Mouse (Mus musculus): ENCODE measurements around the gene Cpne9.

Cpne9 gene

DNA sequence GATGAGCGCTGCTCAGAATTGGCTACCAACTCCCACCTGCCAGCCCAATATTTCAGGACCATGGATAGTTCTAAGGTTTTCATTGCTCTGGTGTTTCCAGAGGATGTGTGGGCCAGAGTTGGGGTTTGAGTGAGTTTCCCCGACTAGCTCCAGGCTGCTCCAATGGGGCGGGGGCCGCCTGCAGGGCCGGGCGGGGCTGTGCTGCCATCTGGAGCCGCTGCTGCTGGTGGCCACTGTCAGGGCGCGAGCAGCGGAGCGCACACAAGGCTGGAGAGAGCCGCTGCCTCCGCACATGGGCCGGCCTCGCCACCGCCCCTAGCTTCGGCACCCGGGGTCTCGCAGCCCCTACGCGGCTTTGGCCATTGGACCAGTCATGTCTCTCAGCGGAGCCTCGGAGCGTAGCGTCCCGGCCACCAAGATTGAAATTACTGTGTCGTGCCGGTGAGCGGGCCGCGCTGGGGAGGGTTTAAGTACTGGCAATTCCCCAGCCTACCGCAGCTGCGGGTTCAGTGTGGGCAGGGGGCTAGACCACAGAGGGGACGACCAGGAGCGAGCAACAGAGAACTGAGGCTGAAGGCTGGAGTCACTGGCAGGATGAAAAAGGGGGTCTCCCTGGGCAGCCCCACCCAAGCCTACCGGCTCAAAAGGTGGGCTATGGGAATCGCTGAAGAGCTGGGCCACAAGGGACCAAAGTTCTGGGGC, at the start of gene Cpne9:
Gene Cpne9 (plus strand): TSS at position 207 of the 702 bp plus-strand sequence.
- DNase-seq, result peak; percentile 50

DNA sequence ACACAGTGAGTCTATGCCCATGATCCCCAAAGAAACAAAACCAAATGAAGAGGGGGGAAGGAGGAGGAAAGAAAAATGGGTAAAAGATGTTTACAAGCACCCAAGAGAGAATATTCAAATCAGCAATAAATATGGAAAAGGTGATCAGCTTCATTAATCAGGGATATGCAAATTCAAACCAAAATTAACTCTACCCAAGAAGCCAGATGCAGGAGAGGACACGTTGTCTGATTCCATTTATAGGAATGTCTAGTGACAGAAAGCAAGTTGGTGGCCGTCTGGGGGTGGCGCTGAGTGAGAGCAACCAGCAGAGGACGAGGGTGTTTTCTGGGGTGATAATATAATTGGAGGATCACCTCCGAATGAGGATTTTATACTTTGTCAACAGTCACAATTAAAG, 47.0 kb upstream of the Cpne9 start:
- no peak for DNase-seq

DNA sequence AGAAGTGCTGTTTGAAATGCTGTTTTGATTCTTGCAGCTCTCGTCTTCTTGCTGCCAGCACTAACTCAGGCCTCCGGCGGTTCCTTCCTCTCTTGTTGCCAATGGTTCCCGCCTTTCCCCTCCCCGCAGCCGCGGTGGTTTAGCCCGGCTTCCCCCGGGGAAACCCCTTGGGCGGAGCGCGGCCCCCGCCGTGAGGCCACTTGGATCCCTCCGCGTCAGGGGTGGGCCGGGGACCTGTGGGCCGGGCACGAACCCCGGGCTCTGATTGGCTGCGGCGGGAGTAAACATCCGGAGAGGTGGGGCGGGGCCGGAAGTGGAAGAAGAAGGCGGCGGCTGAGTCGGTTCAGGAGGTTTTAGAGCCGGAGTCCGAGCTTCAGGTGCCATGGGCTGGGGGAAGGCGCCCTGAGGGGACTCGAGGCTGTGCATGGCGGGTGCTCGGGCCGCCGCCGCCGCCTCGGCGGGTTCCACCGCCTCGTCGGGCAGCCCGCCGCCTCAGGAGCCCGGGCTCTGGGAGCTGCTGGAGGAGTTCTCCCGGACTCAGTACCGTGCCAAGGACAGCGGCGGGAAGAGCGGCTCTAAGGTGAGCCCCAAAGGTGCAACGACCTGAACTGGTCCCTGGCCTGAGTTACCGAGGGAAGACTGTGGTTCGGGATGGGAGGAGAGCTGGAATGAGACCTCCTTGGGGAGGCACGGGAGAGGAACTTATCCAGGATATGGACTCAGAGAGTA, 44.4 kb upstream of the Cpne9 start, which contains the start of gene Mtmr14:
Gene Mtmr14 (plus strand): TSS at position 302 of the 729 bp plus-strand sequence.
- DNase-seq, result peak; percentile 100

DNA sequence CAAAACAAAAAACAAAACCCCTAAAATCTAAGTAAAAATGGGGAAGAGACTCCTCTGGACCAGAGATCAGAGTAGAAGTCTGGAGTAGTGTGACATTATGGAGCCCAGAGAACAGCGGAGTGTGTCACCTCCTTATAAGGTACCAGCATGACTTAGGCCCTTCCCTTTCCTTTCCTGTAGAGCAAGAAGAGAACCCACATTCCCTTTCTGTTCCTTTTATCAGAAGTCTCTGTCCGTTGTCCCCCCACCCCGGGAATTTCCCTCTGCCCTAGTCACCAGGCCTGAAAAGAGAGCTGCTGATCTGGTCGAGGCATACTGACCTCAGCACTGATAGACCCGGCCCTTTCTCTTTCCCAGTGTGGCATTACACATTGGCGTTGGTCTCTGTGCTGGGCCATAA, 43.7 kb upstream of the Cpne9 start:
- DNase-seq, result no peak

DNA sequence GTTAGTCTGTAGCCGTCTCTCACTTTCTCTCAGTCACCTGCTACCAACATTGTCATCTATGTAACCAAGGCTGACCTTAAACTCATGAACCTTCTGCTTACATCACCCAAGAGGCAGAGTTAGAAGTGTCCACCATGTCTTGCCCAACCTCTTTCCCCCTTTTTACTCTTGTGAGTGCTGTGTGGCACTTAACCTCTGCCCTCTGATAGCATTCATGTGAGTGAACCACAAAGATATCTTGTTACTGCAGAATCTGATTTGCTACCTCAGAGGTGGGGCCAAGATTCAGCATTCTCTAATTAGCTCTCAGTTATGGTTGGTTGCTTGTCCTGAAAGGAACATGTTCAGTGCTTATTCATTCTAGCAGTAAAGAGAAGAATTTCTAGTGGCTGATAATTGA, 39.4 kb upstream of the Cpne9 start:
- no peak for DNase-seq

DNA sequence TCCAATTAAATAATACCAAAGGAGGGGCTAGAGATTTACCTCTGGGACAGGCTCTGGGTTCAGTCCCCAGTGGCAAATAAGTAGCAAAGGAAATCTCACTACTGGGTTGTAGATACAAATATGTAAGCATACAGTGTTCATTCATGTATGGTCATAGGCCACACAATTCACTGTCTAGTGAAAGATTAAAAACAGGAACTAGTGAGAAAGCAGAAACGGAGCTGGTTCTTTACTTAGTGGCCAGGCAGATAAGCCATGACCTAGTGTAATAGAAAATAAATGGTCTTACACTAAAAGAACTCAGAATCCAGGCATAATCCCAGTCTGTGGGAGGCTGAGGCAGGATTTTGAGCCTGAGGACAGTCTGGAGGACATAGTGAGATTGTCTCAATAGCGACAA, 36.5 kb upstream of the Cpne9 start:
- no peak for DNase-seq

DNA sequence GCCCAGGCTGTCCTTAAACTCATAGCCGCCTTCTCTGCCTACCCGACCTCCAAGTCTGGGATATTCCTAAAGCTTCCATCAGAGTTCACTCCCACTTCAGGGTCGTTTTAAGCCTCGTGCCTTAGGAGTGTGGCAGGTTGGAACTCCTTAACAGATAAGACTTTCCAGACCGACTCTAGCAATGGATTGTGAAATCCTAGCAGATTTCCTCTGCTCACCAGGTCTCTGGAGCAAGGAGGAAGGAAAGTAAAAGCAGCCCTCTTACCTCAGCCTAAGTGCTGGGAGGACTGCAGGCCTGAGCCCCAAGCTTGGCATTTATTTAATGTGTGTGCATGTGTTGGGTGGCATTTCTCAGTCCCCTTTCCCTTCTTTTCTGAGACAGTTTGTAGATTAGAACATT, 31.3 kb upstream of the Cpne9 start:
- DNase-seq, result no peak

DNA sequence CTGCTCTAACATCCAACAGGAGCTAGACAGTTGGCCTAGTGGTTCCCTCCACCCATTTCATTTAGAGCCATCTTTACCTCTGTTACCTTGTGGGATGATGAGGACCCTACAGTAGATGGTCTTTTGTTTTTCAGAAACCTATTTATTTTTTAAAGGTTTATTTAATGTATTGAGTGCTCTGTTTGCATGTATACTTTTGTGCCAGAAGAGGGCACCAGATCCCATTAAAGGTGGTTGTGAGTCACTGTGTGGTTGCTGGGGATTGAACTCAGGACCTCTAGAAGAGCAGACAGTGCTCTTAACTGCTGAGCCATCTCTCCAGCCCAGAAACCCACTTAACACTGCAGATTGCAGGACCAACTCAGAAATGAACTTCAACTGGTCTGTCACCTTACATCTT, 30.2 kb upstream of the Cpne9 start:
- DNase-seq, result no peak

DNA sequence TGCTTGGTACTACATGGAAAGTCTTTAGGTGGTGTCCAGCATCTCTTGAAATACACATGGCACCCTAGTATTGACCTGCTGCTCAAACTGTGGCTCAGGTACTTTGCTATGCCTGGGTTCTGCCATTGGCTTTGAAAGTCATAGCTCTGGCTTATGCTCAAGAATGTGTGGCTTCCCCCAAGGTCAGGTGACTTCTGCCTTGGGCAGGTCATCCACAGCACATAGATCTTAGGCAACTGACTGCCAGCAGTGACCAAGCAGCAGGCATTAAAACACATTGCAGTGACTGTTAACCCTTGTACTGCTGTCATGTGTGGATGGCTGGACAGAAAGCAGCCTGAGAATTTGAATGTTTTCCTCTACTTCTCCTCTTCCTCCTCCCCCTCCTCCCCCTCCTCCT, 27.2 kb upstream of the Cpne9 start:
- no peak for DNase-seq

DNA sequence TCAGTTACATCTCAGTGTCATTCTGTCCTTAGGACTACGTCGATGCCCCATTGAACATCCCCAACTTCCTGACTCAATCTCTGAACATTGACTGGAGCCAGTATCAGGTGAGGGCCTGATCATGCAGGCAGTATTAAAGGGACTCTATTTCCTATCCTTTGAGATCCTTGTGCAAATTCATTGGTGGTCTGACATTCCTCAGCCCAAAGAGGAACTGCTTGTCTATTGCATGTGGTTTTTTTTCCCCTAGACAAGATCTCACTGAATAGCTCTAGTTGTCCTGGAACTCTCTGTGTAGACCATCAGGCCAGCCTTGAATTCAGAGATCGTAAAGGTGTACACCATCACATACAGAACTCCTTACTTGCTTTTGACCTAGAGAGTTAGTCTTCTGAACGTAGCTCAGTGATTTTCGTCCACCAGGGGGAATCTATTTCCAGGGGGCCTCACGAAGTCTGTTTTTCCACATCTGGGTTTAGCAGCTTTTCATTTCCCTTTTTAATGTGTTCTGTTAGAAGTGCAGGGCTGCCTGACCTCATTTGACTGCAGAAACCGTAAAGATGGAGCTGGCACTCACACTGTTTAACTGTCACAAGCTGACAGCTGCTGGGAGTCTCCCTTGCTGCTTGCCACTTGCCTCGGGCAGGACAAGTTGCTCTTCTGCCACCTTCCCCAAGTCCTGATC, 20.8 kb upstream of the Cpne9 start:
- no peak for DNase-seq

DNA sequence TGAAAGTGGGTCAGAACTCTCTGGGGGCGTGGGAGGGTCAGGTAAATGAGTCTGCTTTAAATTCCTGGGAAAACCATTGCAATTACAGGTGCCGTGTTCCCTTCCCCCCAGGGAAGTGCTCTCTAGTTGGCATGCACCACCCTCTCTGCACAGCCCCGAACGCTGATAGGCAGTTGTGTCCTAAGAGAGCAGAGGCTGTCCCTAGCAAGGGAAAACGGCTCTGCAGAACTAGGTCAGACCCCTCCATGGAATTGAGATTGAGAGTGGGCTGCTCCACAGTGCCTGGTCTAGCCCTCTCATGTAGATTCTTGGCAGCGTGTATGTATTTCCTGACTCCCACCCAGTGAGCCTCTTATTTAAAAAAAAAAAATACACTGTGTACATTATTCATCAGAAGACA, 18.6 kb upstream of the Cpne9 start:
- no peak for DNase-seq

DNA sequence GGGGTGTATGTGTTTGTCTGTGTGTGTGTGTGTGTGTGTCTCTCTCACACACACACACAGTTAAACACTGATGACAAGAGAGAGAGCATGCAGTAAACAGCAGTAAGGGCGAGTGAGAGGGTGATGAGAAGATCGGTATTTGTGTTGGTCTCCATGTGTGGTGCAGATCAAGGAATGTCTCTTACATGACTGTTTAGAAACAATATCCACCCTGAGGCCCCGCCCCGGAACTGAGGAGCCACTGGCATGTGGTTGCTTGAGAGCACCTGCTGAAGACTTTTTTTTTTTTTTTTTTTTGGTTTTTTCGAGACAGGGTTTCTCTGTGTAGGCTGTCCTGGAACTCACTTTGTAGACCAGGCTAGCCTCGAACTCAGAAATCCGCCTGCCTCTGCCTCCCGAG, 17.7 kb upstream of the Cpne9 start:
- DNase-seq, result no peak

DNA sequence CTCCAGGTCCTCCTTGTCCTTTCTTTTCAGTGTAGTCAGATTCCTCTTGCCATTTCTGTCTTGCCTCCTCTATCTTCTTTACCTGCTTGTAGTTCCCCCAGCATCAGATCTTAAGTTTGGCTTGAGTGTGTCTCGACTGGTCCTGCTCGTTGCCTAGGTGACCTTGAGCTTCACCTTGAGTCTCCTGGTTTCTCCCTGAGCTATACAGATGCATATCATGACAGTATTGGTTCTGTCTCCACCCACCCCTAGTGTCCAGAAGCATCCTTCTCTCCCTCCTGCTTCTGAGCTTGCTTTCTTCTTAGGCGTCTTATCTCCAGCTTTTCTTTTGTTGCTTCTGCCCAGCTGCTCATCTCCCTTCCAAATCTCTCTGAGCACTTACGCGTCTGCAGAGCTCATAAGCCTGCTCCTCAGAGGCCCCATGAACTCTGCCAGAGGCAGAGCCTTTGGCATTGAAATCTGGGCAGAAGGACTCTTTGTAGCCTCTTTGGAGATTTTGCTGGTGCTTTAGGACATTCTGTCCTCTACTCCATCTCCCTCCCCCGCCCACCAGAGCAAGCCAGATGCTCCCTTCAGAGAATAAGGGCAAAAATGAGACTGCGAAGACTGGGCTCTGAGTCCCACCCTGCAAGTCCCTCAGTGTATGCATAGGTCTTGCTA, 15.0 kb upstream of the Cpne9 start:
- DNase-seq, result no peak

DNA sequence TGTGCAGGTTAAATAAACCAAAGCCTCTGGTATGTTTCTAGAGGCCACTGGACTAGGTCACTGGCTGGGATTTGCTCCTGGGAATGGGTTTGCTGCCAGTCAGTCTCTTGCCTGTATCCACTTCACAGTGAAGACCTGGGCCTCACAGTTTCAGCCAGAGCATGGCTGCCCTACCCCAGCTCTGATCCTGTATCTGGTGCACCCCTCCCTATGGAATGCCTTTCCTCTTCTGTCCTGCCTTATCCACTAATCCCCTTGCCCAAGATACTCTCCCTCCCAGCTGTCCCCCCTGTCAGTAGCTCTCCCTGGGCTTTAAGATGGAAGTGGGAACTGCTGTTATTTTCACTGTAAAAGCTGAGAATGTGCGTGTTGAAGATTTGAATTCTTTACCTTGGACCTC, 14.1 kb upstream of the Cpne9 start:
- DNase-seq, result no peak

DNA sequence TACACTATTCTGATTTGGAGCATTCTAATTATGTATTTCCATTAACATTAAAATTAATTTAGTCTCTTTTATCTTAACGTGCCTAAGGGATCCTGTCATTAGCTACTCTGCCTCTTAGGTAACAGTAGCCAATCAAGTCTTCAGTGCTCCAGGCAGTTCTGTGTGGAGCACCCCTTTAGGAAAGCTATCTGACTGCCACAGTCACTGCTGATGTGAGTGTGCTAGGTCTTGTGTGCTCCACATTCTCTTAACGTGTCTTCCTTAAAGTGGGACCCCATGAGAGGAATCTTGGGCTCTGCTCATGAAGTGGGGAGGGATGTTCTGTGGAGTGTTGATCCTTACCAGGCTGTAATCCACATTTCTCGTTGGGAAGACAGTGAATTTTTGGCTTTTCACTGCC, 9.7 kb upstream of the Cpne9 start:
- DNase-seq, result no peak

DNA sequence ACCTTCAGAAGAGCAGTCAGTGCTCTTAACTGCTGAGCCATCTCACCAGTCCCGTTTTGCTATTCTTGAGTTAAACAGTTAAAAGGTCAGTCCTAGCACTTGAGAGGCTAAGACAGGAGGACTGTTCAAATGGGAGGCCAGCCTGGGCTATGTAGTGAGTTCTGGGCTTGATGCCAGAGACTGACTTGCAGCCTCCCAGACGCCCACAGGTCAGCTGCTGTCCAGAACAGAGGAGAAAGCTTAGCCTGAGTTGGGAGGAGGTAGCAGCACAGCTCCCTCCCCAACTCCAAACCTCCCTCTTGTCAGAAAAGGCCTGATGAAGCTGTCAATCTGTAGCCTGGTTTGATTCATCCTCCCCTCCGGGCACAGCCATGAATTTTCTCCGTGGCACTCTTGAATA, 5.3 kb upstream of the Cpne9 start:
- no peak for DNase-seq

DNA sequence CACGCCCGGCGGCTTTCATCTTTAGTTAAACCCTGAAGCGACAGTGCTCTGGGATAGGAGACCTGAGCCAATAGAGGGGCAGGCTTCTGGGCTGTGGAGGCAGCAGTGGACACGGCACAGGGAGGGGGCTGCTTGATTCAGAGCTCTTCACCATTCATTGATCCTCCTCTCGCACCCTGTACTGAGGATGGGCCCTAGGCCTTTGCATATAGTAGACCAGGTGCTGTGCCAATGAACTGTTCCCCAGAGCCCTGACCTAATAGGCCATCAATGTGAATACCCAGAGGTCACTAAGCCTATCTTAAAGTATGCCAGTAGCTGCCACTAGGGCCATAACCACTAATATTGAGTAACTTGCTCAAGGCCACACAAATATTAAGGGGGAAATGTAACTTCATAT, 431 bp upstream of the Cpne9 start:
- no peak for DNase-seq

DNA sequence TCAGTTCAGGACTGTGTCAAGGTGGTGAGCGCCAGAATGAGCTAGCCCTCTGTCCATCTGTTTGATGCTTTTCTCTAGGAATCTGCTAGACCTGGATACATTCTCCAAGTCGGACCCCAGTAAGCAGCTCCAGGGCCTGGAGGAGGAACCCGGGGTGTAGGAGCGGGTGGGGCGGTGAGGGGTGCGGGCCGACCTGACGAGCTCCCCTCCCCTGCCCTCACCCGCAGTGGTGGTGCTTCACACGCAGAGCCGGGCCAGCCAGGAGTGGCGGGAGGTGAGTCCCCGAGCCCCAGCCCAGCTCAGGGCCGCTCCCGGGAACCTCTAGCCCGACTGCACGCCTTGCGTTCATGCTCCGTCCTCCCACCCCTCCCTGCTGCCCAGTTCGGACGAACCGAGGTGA, 862 bp downstream of the Cpne9 start:
- DNase-seq, result no peak

DNA sequence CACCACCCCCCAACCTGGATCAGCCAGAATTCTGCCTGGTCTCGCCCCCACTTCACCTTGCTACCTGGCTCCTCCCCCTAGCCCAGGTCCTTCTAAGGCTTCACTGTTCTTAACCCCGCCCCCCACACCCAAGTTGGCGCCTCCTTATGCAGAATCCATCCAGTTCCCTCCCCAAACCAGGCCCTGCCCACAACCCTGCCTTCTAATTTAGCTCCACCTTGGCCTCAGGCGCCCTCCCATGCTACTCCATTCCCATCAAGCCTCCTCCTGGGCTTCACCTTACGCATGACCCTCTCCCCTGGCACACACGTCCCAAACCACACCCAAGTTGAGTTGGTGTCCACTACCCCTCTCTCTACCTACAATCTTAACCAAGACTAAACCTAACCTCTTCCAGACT, 1.4 kb downstream of the Cpne9 start:
- DNase-seq, result no peak

DNA sequence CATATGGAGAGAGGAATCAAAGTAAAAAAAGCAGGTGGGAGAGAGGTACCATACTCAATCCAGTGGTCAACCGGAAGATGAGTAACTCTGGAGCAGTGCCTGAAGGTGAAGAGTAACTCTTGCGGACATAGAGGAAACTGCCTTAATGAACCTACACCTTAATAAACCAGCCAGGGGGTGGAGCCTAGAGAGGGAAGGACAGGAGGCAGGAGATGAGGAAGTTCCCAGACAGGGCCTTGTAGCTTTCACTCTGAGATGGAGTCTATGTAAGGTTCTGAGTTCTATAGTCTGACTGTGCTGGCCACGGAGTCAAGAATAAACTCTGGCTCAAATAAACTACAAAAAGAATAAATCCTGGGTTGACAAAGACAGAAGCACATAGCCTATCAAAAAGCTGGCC, 2.8 kb downstream of the Cpne9 start:
- DNase-seq, result no peak

DNA sequence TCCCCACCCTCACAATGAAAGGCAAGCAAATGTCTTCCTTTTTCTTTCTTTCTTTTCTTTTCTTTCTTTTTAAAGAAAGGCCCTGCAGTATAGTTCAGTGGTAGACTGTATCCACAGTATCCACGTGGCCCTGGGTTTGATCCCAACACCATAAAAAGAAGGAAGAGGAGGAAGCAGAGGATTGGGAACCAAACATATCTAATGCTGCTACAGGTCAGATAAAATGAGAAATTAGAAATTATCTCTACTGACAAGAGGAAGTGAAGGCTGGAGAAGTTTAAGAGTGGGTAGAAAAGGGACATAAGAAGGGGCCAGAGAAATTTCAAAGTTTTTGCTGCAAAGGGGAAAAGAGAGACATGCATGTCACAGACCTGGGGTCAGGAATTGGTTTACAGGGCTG, 4.2 kb downstream of the Cpne9 start:
- no peak for DNase-seq

DNA sequence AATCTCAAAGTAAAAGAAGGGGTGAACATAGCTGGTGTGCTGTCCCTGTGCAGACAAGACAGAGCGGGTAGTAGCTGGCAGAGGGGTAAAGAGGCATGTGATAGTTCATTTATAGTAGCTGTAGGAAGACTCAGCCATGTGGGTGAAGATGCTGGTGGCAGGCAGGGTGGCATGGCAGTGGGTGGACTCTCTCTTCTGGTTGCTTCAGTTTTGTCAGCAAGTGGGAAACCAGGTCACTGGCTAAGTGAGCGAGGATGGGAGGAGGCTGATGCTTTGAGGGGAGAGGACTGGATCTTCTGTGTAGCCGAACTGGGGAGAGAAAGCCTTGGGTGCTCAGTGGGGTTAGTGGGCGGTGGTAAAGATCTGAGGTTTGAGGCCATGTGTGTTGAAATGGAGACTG, 5.1 kb downstream of the Cpne9 start:
- peak; percentile 16 for DNase-seq

DNA sequence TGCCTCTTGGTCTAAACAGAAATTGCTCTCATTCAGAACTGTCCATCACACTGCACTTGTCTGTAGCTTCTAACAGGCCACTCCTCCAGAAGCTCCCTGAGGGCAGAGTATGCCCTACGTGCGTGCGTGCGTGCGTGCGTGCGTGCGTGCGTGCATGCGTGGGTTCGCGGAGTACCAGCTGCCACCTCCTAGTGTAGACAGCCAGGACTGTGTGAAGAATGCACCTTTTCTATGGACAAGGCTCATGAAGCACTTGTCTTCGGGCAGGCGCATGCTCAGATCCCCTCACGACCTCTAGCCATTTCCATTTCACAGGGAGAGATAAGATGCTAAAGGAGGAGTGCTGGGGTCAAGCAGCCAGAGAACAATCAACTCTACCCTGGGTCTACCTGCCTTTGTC, 7.2 kb downstream of the Cpne9 start:
- DNase-seq, result no peak

DNA sequence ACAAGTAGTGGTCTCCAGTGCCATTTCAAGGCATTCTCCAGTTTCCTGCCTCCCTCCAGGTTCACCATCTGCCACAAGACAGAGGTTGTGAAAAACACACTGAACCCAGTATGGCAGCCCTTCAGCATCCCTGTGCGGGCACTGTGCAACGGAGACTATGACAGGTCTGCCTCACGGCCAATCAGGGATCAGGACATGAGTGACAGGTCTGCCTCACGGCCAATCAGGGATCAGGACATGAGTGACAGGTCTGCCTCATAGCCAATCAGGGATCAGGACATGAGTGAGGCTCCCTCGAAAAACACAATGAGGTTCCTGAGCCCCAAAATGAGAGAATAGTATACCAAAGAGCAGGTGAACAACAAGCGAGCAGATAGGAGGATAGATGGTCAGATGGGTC, 8.2 kb downstream of the Cpne9 start:
- no peak for DNase-seq
